Mouse (Mus musculus) gastrocnemius, postnatal 10 days (tissue): Measurements from ENCODE around the gene Spaar. TPM values are rescaled to one million over a fixed set of nuclear protein-coding genes. Genes with fewer than 3 reads are reported as not detected.
"Not testable (repeated sequence)": the region's sequence is repeated elsewhere in the genome, so short reads cannot be mapped to it uniquely, and the experiment has no call there.

ENCODE experiments used
- DNase-seq: peaks from one replicate; pipeline ENCODE4 v3.0.0; 2021; ENCODE audit warnings: mixed read lengths
- total RNA-seq, 2 experiments: library from RNA; stranded (reverse); gene quantifications; 2 replicates each; pipeline ENCODE4 v1.2.3; 2021

Spaar gene
- total RNA-seq, 2 experiments from 2014 or later, result 1.1 to 1.6 TPM

DNA sequence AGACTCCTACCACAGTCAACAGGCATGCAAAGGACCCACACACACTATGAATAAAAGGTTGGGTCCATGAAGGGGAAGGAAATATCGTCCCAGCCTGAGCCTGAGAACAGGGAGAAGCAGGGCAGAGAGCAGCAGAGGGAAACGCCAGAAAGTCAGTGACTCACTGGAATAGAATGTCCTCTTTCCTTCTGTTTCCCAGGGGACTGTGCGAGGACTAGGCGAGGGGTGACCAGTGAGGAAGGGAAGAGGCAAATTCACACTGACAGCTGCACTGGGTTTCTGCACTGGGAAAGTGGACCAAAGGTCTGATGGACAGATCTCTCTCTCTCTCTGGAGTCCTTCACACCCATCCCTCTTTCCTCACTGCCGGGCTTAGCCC, 1.3 kb upstream of the Spaar start:
- DNase-seq, result no peak

GRCm38 (mm10) chr4:43729126-43729525, 708 bp upstream of the Spaar start:
- no peak for DNase-seq

GRCm38 (mm10) chr4:43730750-43731297, 990 bp downstream of the Spaar start:
- DNase-seq, result no peak

- DNase-seq, result no peak
These were observed 2.3 kb downstream of the Spaar start for GRCm38 (mm10) chr4:43732171-43732570.

DNA sequence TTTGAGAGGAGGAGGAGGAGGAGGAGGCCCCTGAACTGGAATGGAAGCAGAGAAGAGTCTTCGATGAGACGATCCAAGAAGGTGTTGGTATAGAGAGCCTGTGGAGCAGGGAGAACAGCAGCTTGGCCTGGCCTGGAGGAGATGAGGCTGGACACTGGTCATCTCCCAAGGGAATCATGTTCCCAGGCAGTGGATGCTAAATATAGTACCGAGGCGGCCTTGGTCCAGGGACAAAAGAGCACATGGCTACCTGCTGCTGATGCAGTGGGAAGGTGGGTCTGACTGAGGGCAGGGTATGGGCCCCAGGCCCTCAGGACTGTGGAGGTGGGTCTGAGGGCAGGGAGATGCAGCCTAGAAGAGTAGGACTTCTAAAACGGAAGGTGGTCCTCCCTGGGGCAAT, 3.4 kb downstream of the Spaar start:
- DNase-seq, result no peak

GRCm38 (mm10) chr4:43737144-43737543, 7.3 kb downstream of the Spaar start:
- no peak for DNase-seq

GRCm38 (mm10) chr4:43738989-43739674, 9.3 kb downstream of the Spaar start:
- no peak for DNase-seq

- DNase-seq, result no peak
These were observed 11.7 kb downstream of the Spaar start for GRCm38 (mm10) chr4:43741526-43741925.

DNA sequence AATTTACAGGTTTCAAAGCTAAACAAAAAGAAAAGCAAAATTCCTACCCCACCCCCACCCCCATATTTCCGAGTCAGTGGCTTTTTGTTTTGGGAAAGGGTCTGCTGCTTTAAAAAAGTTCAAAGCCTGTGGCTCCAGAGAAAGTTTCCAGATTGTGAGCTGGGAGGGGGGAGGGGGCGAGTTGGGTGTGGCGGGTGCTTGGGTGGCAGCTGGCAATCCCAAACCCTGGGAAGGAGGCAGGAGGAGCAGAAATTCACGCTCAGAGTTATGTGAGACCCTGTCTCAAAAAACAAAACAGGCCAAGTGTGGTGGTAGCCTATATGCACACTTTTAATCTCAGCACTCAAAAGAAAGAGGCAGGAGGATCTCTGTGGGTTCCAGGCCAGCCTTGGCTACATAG, 12.8 kb downstream of the Spaar start:
- DNase-seq, result no peak

GRCm38 (mm10) chr4:43743099-43743498, 13.3 kb downstream of the Spaar start:
- DNase-seq, result no peak

- DNase-seq, result no peak
These were observed 15.4 kb downstream of the Spaar start for GRCm38 (mm10) chr4:43745187-43745586.

GRCm38 (mm10) chr4:43757213-43757612, 27.4 kb downstream of the Spaar start:
- no peak for DNase-seq

DNA sequence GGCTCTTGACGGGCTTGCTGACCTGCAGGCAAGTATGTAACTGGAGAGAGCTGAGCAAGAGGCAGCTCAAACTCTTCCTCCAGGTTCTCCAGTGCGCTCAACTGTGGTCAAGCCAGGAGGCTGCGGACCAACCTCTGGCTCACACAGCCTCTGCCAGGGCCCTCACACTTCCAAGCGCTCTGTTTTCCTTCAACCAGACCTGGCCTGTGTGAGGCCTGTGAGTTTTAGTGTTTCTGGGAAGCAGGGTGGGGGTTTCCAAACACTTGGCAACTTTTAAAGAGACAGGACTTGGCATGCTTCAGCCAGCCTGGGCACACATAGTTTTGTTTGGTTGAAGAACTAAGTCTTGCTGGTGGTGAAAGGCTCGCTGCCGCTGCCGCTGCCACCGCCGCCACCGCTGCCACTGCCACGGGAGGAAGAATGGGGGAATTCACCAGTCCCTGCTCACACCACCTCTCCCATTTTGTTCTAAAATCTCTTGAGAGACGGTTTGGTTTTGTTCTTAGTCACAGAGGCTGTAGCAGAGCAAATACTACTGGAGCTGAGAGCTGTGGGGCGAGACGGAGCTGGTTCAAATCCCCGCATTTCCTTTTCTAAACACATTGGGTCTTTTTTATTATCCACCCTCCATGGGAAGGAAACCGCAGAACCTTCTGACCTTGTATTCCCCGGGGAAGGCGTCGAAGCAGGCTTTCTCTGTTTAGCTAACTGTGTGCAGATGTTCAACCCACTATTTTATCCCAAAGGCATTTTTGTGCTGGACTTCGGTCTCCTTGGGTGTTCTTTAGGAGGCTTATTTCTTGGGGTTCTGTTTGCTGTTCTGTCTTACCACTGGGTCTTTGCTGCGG, 30.0 kb downstream of the Spaar start:
- no peak for DNase-seq

DNA sequence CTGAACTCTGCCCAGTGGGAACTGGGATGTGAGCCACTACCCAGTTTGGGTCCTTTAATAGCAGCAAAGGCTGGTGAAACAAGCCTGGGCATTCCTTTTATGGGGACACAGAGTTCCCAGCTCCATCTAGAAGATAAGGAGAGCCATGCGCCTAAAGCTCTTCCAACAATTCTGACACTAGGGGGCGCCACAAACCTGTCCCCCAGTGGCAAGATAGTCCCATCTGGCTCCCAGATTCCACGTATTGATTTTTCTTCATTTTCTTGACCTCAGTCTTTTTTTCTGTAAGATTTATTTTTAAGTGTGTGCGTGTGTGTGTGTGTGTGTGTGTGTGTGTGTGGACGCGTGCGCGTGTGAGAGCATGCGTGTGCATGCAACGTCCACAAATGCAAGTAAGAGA, 30.6 kb downstream of the Spaar start:
- peak; percentile 52 for DNase-seq

DNA sequence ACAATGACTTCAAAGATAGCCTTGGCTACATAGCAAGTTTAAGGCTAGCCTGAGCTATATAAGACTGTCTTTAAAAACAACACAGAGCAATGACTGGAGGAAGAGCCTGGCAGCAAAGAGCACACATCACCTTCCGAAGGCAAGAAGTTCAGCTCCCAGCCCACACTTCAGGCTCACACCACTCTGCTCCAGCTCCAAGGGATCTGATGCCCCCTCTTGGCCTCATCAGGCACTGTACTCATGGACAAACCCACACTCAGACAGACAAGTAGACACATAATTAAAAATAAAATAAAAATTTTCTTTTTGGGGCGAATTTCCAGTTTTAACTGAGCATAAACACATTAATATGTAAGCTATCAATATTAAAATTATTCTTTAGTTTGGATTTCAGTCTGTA, 31.5 kb downstream of the Spaar start:
- DNase-seq, result no peak

- DNase-seq, result peak; percentile 31
These were observed 33.6 kb downstream of the Spaar start for GRCm38 (mm10) chr4:43763410-43763809.

GRCm38 (mm10) chr4:43768341-43768740, 38.5 kb downstream of the Spaar start:
- DNase-seq, result no peak

DNA sequence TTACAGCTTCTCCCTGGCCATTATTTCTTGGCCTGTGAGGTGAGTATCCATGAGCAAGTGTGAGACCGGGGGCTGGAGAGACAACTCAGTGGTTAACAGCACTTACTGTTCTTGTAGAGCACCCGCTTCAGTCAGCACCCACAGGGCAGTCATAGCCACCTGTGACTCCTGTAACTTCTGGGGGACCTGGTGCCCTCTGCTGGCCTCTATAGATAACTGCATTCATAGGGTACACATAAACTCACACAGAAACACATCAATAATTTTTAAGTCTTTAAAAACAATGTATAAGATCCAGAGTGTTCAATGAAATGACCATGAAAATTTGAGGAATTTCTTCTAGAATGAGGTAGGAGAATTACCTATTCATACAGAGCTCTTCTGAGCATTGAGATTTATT, 39.5 kb downstream of the Spaar start:
- no peak for DNase-seq

DNA sequence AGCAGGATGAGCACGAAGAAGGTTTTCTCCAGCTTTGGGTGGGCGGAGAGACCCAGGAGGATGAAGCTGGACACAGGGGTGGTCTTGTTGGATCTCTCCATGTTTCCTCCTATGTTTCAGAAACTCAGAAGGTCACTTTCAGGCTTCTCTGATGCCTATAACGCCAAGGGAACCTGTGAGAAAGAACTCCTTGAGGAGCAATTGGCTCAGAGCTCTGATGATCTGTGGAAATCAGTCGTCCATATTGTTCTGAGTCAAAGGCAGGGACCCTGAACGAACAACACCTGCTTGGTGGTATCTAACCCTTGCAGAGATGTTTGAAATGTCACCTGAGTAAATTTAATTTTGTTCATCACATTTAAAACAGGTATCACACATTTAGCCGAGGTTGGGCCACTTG, 41.1 kb downstream of the Spaar start, which contains the start of gene Olfr159:
Olfr159 (minus strand) TSS at position 101 of the 400 bp plus-strand sequence.
- DNase-seq, result no peak

- no peak for DNase-seq
These were observed 41.8 kb downstream of the Spaar start for GRCm38 (mm10) chr4:43771626-43772025.

- no peak for DNase-seq
These were observed 42.5 kb downstream of the Spaar start for GRCm38 (mm10) chr4:43772304-43772703.

DNA sequence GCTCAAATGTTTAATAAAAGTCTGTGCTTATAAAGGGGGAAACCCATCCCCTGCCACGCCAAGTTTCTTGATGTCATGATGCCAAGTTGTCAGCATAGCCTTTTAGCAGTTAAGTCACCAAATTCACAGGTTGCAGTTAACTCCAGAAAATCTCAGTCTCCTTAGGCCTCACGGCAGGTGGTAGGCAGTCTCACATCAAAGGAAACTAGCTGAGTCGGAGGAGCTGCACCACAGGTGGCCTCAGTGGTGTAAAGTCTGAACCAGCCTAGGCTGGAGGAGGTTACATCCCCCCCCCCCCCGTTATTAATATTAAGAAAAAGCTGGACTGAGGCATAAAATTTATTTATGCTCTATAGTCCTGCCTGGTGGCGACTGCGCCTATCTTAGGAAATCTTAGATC, 65.5 kb downstream of the Spaar start:
- DNase-seq, result no peak

GRCm38 (mm10) chr4:43795844-43796243, 66.0 kb downstream of the Spaar start:
- DNase-seq, result not testable (repeated sequence)
